Comparison of ENCODE assay signal across 14 mouse cellular contexts in the genomic region with DNA sequence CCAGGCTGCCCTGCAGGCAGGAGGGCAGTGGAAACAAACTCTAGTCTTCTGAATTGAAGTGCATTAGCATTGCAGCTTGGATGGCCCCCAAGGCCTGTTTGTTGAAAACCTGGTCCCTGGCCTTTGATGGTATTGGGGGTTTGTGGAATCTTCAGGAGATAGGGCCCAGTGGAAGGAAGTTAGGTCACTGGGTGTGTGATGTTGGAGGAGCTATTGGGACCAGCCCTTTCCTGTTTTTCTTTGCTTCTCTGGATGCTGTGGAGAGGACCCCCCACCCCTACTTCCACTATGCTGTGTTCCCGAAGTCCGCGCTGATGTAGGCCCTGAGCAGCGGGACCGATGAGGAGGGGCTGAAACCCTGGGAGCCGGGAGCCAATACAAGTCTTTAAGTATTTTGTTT. TPM values are rescaled to one million over a fixed set of nuclear protein-coding genes. Genes with fewer than 3 reads are reported as not detected.
"Had no signal": no experiment of that assay in that cellular context is flagged by ENCODE, and none has a peak within 500 bp of the region (broad histone marks: within the 10 kb centered on the region; RNA-seq: fewer than 3 reads in every experiment).

No protein-coding gene starts in this region.

- H3K4me3 ChIP-seq: kidney, embryonic 15.5 days; limb, embryonic 15.5 days; liver, embryonic 13.5 days; midbrain, embryonic 13.5 days; myocyte; neural tube, embryonic 12.5 days had no signal

- ATAC-seq: inflammation-experienced regulatory T-cells, adult 6 months; intestine, postnatal 0 days; liver, postnatal 0 days; midbrain, embryonic 13.5 days had no signal

- DNase-seq: kidney, postnatal 14 days; liver, embryonic 13.5 days; liver, postnatal 0 days; thymus, adult 2 months; thymus, postnatal 25 days had no signal

- H3K27ac ChIP-seq: kidney, embryonic 15.5 days; limb, embryonic 15.5 days; liver, embryonic 13.5 days; macrophage; midbrain, embryonic 13.5 days; neural tube, embryonic 12.5 days; stomach, postnatal 0 days had no signal

- H3K27me3 ChIP-seq: limb, embryonic 15.5 days; liver, embryonic 13.5 days; neural tube, embryonic 12.5 days had no signal

- H3K9ac ChIP-seq: kidney, embryonic 15.5 days; limb, embryonic 15.5 days; liver, embryonic 13.5 days; liver, postnatal 0 days; midbrain, embryonic 13.5 days; neural tube, embryonic 12.5 days had no signal

- H3K36me3 ChIP-seq: kidney, embryonic 15.5 days; limb, embryonic 15.5 days; liver, embryonic 13.5 days; midbrain, embryonic 13.5 days; neural tube, embryonic 12.5 days had no signal

- H3K9me3 ChIP-seq: kidney, embryonic 15.5 days; limb, embryonic 15.5 days had no signal

- H3K4me2 ChIP-seq: kidney, embryonic 15.5 days; limb, embryonic 15.5 days; liver, embryonic 13.5 days; midbrain, embryonic 13.5 days; neural tube, embryonic 12.5 days had no signal

RNA-seq across cellular contexts. Expression of gene Stpg1, which starts 3.5 kb away (rescaled TPM):
- polyA plus RNA-seq: liver, embryonic 13.5 days; liver, postnatal 0 days; myocyte had no signal
